Mouse (Mus musculus): Measurements from ENCODE around the gene Kcnh1. TPM values are rescaled to one million over a fixed set of nuclear protein-coding genes. Genes with fewer than 3 reads are reported as not detected.

The Kcnh1 gene
- total and polyA plus RNA-seq, 3 experiments, result 0.05 TPM; not detected in 2

GRCm38 (mm10) chr1:192295243-192295860 lies 104.8 kb downstream of the Kcnh1 start:
- no peak for ATAC-seq (ENCODE audit: extremely low read depth, insufficient number of reproducible peaks, low FRiP score, poor library complexity, severe bottlenecking)
- H3K36me3 ChIP-seq (replicated peaks), result no peaks in the 10 kb centered on the region
- H3K9me3 ChIP-seq (replicated peaks), result no peaks in the 10 kb centered on the region
- no peaks in the 10 kb centered on the region for H3K4me1 ChIP-seq (ENCODE audit: insufficient read depth, low read depth, low read length)
- no peak overlapping the region for H3K4me3 ChIP-seq (ENCODE audit: low read depth, low read length)
- no peak for DNase-seq (ENCODE audit: low spot score)
- TF ChIP-seq CTCF (IDR thresholded peaks at IDR 0.05; ENCODE audit: low read depth, low read length) (no peak), POLR2AphosphoS5 (IDR thresholded peaks at IDR 0.05; ENCODE audit: insufficient replicate concordance, low read depth, low read length) (no peak), GATA1 (IDR thresholded peaks at IDR 0.05; ENCODE audit: borderline replicate concordance, low read length) (no peak), GATA2 (IDR thresholded peaks at IDR 0.05; ENCODE audit: borderline replicate concordance, low read depth, low read length) (no peak), TAL1 (conservative IDR thresholded peaks at IDR 0.05; ENCODE audit: low read depth, low read length) (no peak)
- H3K27me3 ChIP-seq (ENCODE audit: insufficient read depth, low read length), result no peaks in the 10 kb centered on the region

GRCm38 (mm10) chr1:192295902-192296301 lies 105.3 kb downstream of the Kcnh1 start:
- Histone ChIP-seq H3K4me1 (ENCODE audit: insufficient read depth, low read depth, low read length) (no peaks in the 10 kb centered on the region), H3K9me3 (replicated peaks) (no peaks in the 10 kb centered on the region), H3K27me3 (ENCODE audit: insufficient read depth, low read length) (no peaks in the 10 kb centered on the region), H3K4me3 (ENCODE audit: low read depth, low read length) (no peak overlapping the region), H3K36me3 (replicated peaks) (no peaks in the 10 kb centered on the region)
- TF ChIP-seq CTCF (IDR thresholded peaks at IDR 0.05; ENCODE audit: low read depth, low read length) (no peak), GATA1 (IDR thresholded peaks at IDR 0.05; ENCODE audit: borderline replicate concordance, low read length) (no peak), TAL1 (conservative IDR thresholded peaks at IDR 0.05; ENCODE audit: low read depth, low read length) (no peak), POLR2AphosphoS5 (IDR thresholded peaks at IDR 0.05; ENCODE audit: insufficient replicate concordance, low read depth, low read length) (no peak), GATA2 (IDR thresholded peaks at IDR 0.05; ENCODE audit: borderline replicate concordance, low read depth, low read length) (no peak)
- DNase-seq (ENCODE audit: low spot score) (no peak), ATAC-seq (ENCODE audit: extremely low read depth, insufficient number of reproducible peaks, low FRiP score, poor library complexity, severe bottlenecking) (no peak)

GRCm38 (mm10) chr1:192297481-192298128 lies 107.0 kb downstream of the Kcnh1 start:
- no peaks in the 10 kb centered on the region for H3K4me1 ChIP-seq (ENCODE audit: insufficient read depth, low read depth, low read length)
- DNase-seq (ENCODE audit: low spot score), result no peak
- no peak overlapping the region for H3K4me3 ChIP-seq (ENCODE audit: low read depth, low read length)
- TF ChIP-seq GATA2 (IDR thresholded peaks at IDR 0.05; ENCODE audit: borderline replicate concordance, low read depth, low read length) (no peak), CTCF (IDR thresholded peaks at IDR 0.05; ENCODE audit: low read depth, low read length) (no peak), POLR2AphosphoS5 (IDR thresholded peaks at IDR 0.05; ENCODE audit: insufficient replicate concordance, low read depth, low read length) (no peak), GATA1 (IDR thresholded peaks at IDR 0.05; ENCODE audit: borderline replicate concordance, low read length) (no peak), TAL1 (conservative IDR thresholded peaks at IDR 0.05; ENCODE audit: low read depth, low read length) (no peak)
- no peaks in the 10 kb centered on the region for H3K9me3 ChIP-seq (replicated peaks)
- no peak for ATAC-seq (ENCODE audit: extremely low read depth, insufficient number of reproducible peaks, low FRiP score, poor library complexity, severe bottlenecking)
- H3K36me3 ChIP-seq (replicated peaks), result no peaks in the 10 kb centered on the region
- no peaks in the 10 kb centered on the region for H3K27me3 ChIP-seq (ENCODE audit: insufficient read depth, low read length)

GRCm38 (mm10) chr1:192300417-192300816 lies 109.8 kb downstream of the Kcnh1 start:
- DNase-seq (ENCODE audit: low spot score), result no peak

GRCm38 (mm10) chr1:192303615-192304014 lies 113.0 kb downstream of the Kcnh1 start:
- H3K4me3 ChIP-seq (ENCODE audit: low read depth, low read length), result no peak overlapping the region
- no peaks in the 10 kb centered on the region for H3K36me3 ChIP-seq (replicated peaks)
- H3K9me3 ChIP-seq (replicated peaks), result no peaks in the 10 kb centered on the region
- no peaks in the 10 kb centered on the region for H3K4me1 ChIP-seq (ENCODE audit: insufficient read depth, low read depth, low read length)
- no peak for DNase-seq (ENCODE audit: low spot score)
- no peak for TF ChIP-seq GATA2 (IDR thresholded peaks at IDR 0.05; ENCODE audit: borderline replicate concordance, low read depth, low read length)
- TF ChIP-seq GATA1 (IDR thresholded peaks at IDR 0.05; ENCODE audit: borderline replicate concordance, low read length), result no peak
- TF ChIP-seq POLR2AphosphoS5 (IDR thresholded peaks at IDR 0.05; ENCODE audit: insufficient replicate concordance, low read depth, low read length), result no peak
- TF ChIP-seq TAL1 (conservative IDR thresholded peaks at IDR 0.05; ENCODE audit: low read depth, low read length), result no peak
- TF ChIP-seq CTCF (IDR thresholded peaks at IDR 0.05; ENCODE audit: low read depth, low read length), result no peak
- no peak for ATAC-seq (ENCODE audit: extremely low read depth, insufficient number of reproducible peaks, low FRiP score, poor library complexity, severe bottlenecking)
- H3K27me3 ChIP-seq (ENCODE audit: insufficient read depth, low read length), result no peaks in the 10 kb centered on the region

More at GRCm38 (mm10) chr1:192300417-192300816, 109.8 kb downstream of the Kcnh1 start:
- H3K9me3 ChIP-seq (replicated peaks), result no peaks in the 10 kb centered on the region
- no peak overlapping the region for H3K4me3 ChIP-seq (ENCODE audit: low read depth, low read length)
- no peak for TF ChIP-seq TAL1 (conservative IDR thresholded peaks at IDR 0.05; ENCODE audit: low read depth, low read length)
- no peak for TF ChIP-seq CTCF (IDR thresholded peaks at IDR 0.05; ENCODE audit: low read depth, low read length)
- TF ChIP-seq POLR2AphosphoS5 (IDR thresholded peaks at IDR 0.05; ENCODE audit: insufficient replicate concordance, low read depth, low read length), result no peak
- no peak for TF ChIP-seq GATA2 (IDR thresholded peaks at IDR 0.05; ENCODE audit: borderline replicate concordance, low read depth, low read length)
- no peak for TF ChIP-seq GATA1 (IDR thresholded peaks at IDR 0.05; ENCODE audit: borderline replicate concordance, low read length)
- ATAC-seq (ENCODE audit: extremely low read depth, insufficient number of reproducible peaks, low FRiP score, poor library complexity, severe bottlenecking), result no peak
- H3K36me3 ChIP-seq (replicated peaks), result no peaks in the 10 kb centered on the region
- no peaks in the 10 kb centered on the region for H3K27me3 ChIP-seq (ENCODE audit: insufficient read depth, low read length)
- H3K4me1 ChIP-seq (ENCODE audit: insufficient read depth, low read depth, low read length), result no peaks in the 10 kb centered on the region

GRCm38 (mm10) chr1:192305155-192305554 lies 114.6 kb downstream of the Kcnh1 start:
- ATAC-seq (ENCODE audit: extremely low read depth, insufficient number of reproducible peaks, low FRiP score, poor library complexity, severe bottlenecking) (no peak), DNase-seq (ENCODE audit: low spot score) (no peak)
- H3K9me3 ChIP-seq (replicated peaks), result no peaks in the 10 kb centered on the region
- no peak overlapping the region for H3K4me3 ChIP-seq (ENCODE audit: low read depth, low read length)
- TF ChIP-seq POLR2AphosphoS5 (IDR thresholded peaks at IDR 0.05; ENCODE audit: insufficient replicate concordance, low read depth, low read length) (no peak), TAL1 (conservative IDR thresholded peaks at IDR 0.05; ENCODE audit: low read depth, low read length) (no peak), CTCF (IDR thresholded peaks at IDR 0.05; ENCODE audit: low read depth, low read length) (no peak), GATA1 (IDR thresholded peaks at IDR 0.05; ENCODE audit: borderline replicate concordance, low read length) (no peak), GATA2 (IDR thresholded peaks at IDR 0.05; ENCODE audit: borderline replicate concordance, low read depth, low read length) (no peak)
- H3K36me3 ChIP-seq (replicated peaks), result no peaks in the 10 kb centered on the region
- no peaks in the 10 kb centered on the region for H3K4me1 ChIP-seq (ENCODE audit: insufficient read depth, low read depth, low read length)
- H3K27me3 ChIP-seq (ENCODE audit: insufficient read depth, low read length), result no peaks in the 10 kb centered on the region

Data from G1E (cell line).